Mouse (Mus musculus) bone marrow macrophage, adult 2 months (primary cell): ENCODE data around the gene Ext2.

ENCODE experiments used
- CTCF ChIP-seq: IDR thresholded peaks from 2 replicates; pipeline ENCODE4 v1.5.1; 2012; ENCODE audit warnings: low read depth, mild to moderate bottlenecking, low read length, moderate library complexity
- POLR2A ChIP-seq: IDR thresholded peaks from 2 replicates; pipeline ENCODE4 v1.6.1; 2012; ENCODE audit warnings: mild to moderate bottlenecking, low read depth, low read length, borderline replicate concordance

DNA sequence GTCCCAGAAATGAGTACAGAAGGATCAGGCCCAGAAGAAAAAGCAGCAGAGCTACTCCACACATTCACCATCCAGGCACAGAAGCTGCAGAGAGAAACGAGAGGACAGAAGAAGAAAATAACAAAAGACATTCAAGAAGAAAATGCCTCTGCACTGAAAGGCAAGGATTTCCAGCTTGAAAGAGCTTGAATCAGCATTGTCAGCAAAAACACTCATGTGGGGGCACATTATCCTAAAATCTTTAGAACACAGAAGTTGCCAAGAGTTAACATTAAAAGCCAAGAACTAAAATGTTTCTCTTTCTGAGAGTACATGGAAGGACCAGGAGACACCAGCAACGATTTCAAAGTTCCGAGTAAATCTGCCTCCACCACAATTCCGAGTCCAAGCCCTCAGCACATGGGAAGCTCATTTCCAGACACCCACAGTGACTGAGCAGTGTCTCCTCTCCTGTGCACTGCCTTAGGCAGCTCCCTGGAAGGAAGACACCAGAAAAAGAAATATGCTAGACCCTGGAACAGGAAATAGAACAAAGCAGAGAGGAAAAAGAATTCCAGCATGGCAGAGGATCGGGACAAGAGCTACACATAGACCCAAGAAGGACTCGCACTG lies 69.1 kb downstream of the Ext2 start:
- TF ChIP-seq POLR2A (no peak), CTCF (no peak)
